Mouse (Mus musculus) midbrain, embryonic 15.5 days (tissue): Measurements from ENCODE around the gene Anks6. TPM values are rescaled to one million over a fixed set of nuclear protein-coding genes. Genes with fewer than 3 reads are reported as not detected.

Source experiments
- ATAC-seq: fragments of 200-750 bp; cut with Nextera tagmentation; replicated peaks from 2 replicates; pipeline ENCODE4 v1.8.0; 2017; ENCODE audit warnings: moderate TSS enrichment
- H3K27ac ChIP-seq: fragments of 300-500 bp; sonication (generic); 2 replicates; pipeline ENCODE4 v1.5.1; 2015; ENCODE audit warnings: mild to moderate bottlenecking, inconsistent platforms
- H3K27me3 ChIP-seq: fragments of 300-500 bp; sonication (generic); replicated peaks from 2 replicates; pipeline ENCODE4 v1.6.1; 2015; ENCODE audit warnings: inconsistent platforms
- H3K36me3 ChIP-seq: fragments of 300-500 bp; sonication (generic); replicated peaks from 2 replicates; pipeline ENCODE4 v1.6.1; 2015; ENCODE audit warnings: inconsistent platforms
- H3K4me1 ChIP-seq: fragments of 300-500 bp; sonication (generic); 2 replicates; pipeline ENCODE4 v1.6.1; 2015; ENCODE audit warnings: inconsistent platforms
- H3K4me2 ChIP-seq: fragments of 300-500 bp; sonication (generic); 2 replicates; pipeline ENCODE4 v1.6.1; 2015; ENCODE audit warnings: inconsistent platforms, mild to moderate bottlenecking, moderate library complexity
- H3K4me3 ChIP-seq: fragments of 300-500 bp; sonication (generic); 2 replicates; pipeline ENCODE4 v1.5.1; 2015; ENCODE audit warnings: mild to moderate bottlenecking, inconsistent platforms
- H3K9ac ChIP-seq: fragments of 300-500 bp; sonication (generic); 2 replicates; pipeline ENCODE4 v1.6.1; 2015; ENCODE audit warnings: mild to moderate bottlenecking, inconsistent platforms
- H3K9me3 ChIP-seq: fragments of 300-500 bp; sonication (generic); 2 replicates; pipeline ENCODE4 v1.6.1; 2016; ENCODE audit warnings: inconsistent platforms
- WGBS: fragments of 180-500 bp; shearing (Covaris S2); methylation state at CpG from one replicate; pipeline ENCODE4 v1.1.7; 2015; ENCODE audit warnings: mixed read lengths; 5-methylcytosine and 5-hydroxymethylcytosine counted together
- polyA plus RNA-seq: library from polyadenylated mRNA; unstranded; fragments of >200 nt; fragmentation: Nextera tagmentation; extraction: Ambion mirVana; gene quantifications from 2 replicates; pipeline ENCODE4 v1.2.1, GENCODE M21; 2015

Gene Anks6
- polyA plus RNA-seq, 1 experiment from 2014 or later, result 5.3 TPM

DNA sequence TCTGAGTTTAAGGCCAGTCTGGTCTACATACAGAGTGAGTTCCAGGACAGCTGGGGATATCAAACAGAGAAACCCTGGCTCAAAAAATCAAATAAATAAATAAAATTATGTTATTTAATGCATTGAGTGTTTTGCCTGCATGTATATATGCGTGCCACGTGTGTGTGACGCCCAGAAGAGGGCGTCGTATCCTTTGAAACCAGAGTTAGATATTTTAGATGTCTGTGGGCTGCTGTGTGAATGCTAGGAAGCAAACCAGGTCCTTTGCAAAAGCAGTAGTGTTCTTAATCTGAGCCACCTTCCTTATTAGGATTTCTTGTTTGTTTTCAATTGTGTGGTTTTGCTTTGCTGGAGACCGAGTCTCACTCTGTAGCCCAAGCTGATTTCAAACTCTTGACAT lies 78.9 kb downstream of the Anks6 start:
- H3K4me2 ChIP-seq, result no peak overlapping the region
- H3K27ac ChIP-seq, result no peak overlapping the region
- no peak for ATAC-seq
- no peaks in the 10 kb centered on the region for H3K4me1 ChIP-seq
- H3K9ac ChIP-seq, result no peak overlapping the region
- WGBS, result 86% methylated on average over 6 of the region's 6 CpGs
- H3K4me3 ChIP-seq, result no peak overlapping the region
- H3K27me3 ChIP-seq, result no peaks in the 10 kb centered on the region
- no peaks in the 10 kb centered on the region for H3K36me3 ChIP-seq
- no peaks in the 10 kb centered on the region for H3K9me3 ChIP-seq

DNA sequence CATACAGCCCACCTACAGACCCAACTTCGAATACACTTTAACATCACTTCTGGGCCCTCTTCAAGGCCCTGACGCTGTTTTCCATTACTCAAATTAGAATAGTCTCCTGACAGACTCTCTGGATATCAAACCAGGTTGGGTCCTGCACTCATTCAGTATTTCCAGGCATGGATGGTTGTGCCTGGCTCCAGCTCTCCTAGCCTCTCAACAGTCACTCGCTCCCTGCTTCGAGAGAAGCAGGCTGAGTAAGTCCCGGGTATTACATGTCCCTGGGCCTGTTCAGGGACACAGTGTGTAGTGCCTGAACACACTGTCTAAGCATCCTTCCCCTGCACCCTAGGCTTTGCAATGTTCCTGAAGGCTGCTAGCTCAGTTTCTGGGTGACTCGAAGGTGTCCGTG lies 80.1 kb downstream of the Anks6 start:
- H3K36me3 ChIP-seq, result no peaks in the 10 kb centered on the region
- no peak overlapping the region for H3K4me3 ChIP-seq
- H3K27me3 ChIP-seq, result no peaks in the 10 kb centered on the region
- no peaks in the 10 kb centered on the region for H3K9me3 ChIP-seq
- H3K4me1 ChIP-seq, result no peaks in the 10 kb centered on the region
- no peak overlapping the region for H3K9ac ChIP-seq
- no peak overlapping the region for H3K27ac ChIP-seq
- no peak for ATAC-seq
- WGBS, result 94% methylated on average over 7 of the region's 7 CpGs
- no peak overlapping the region for H3K4me2 ChIP-seq

DNA sequence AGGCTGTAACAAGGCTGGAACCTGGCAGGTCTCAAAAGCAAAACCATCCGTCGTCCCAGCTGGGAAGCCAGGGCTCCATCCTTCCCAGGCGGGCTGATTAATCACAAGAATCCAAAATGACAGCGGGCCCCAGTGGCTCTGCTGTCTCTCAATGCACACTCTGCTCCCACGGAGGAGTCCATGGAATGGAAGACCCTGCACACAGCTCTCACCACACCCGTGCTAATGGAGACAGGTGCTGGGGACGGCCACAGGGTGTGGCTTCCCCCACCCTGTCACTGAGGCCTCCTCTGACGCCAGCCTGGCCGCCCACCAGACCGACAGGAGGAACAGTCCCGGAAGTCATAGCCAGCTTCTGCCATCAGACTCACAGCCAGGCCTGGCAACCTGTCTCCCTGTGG lies 80.6 kb downstream of the Anks6 start:
- H3K4me2 ChIP-seq, result no peak overlapping the region
- H3K36me3 ChIP-seq, result no peaks in the 10 kb centered on the region
- H3K27me3 ChIP-seq, result no peaks in the 10 kb centered on the region
- H3K9me3 ChIP-seq, result no peaks in the 10 kb centered on the region
- no peaks in the 10 kb centered on the region for H3K4me1 ChIP-seq
- no peak overlapping the region for H3K27ac ChIP-seq
- no peak overlapping the region for H3K9ac ChIP-seq
- H3K4me3 ChIP-seq, result no peak overlapping the region
- ATAC-seq, result no peak
- 83% methylated on average over 11 of the region's 11 CpGs for WGBS

DNA sequence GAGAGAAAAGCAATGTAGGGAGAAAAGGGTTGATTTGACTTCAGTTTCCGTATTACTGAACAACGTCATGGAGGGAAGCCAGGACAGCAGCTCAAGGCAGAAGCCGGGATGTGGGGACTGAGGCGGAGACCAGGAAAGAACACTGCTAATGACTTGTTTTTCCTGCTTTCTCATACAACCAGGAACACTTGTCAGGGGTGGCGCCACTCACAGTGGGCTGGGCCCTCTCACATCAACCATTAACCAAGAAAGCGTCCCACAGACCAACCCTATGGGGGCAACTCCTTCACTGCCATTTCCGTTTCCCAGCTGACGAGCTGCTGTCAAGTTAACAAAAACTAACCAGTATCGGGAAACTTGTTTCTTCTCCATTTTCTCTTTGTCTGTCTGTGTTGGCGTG lies 83.9 kb downstream of the Anks6 start:
- Histone ChIP-seq H3K4me2 (no peak overlapping the region), H3K9ac (no peak overlapping the region), H3K27ac (no peak overlapping the region), H3K4me3 (no peak overlapping the region), H3K36me3 (no peaks in the 10 kb centered on the region), H3K4me1 (no peaks in the 10 kb centered on the region), H3K9me3 (no peaks in the 10 kb centered on the region), H3K27me3 (no peaks in the 10 kb centered on the region)
- 89% methylated on average over 10 of the region's 10 CpGs for WGBS
- no peak for ATAC-seq

DNA sequence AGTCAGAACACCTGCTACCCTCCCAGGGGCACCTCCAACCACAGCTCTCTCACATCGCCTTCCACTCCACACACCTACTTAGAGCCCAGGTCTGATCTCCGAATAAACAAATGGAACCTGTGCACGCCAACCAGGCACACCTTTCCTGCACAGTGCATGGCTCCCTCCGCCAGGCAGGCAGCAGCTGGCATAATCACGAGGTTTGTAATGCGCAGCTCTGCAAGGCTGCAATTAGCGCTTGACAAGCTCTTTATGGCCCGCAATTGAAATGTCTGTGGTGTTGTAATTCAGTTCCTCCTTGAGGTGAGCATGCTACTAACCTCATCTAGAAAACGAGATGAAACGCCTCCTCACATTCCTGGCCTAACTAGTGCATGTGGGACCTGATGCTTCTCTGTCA lies 89.2 kb downstream of the Anks6 start:
- no peak overlapping the region for H3K4me2 ChIP-seq
- no peak overlapping the region for H3K9ac ChIP-seq
- WGBS, result 81% methylated on average over 10 of the region's 10 CpGs
- H3K4me3 ChIP-seq, result no peak overlapping the region
- no peak for ATAC-seq
- H3K27me3 ChIP-seq, result no peaks in the 10 kb centered on the region
- H3K27ac ChIP-seq, result no peak overlapping the region
- H3K36me3 ChIP-seq, result no peaks in the 10 kb centered on the region
- no peaks in the 10 kb centered on the region for H3K4me1 ChIP-seq
- H3K9me3 ChIP-seq, result no peaks in the 10 kb centered on the region

DNA sequence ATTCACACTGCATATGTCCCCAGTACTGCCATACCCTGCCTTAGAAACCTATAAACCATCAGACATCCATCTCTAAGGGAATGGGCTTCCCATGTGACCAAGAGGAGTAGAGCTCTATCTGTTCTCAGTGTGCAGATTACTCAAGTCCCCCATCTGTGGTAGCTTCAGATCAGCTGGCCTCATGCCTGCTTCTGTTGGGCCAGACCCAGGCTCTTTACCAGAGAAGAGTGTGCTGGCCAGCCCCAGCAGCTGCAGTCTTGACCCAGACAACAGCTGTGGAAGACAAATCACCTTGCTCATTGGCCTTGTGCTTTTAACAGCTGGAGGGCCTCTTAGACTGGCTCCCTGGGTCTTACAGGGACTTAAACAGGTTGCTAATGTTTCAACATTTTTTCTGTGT lies 90.7 kb downstream of the Anks6 start:
- no peaks in the 10 kb centered on the region for H3K9me3 ChIP-seq
- H3K36me3 ChIP-seq, result no peaks in the 10 kb centered on the region
- no peak overlapping the region for H3K4me3 ChIP-seq
- H3K9ac ChIP-seq, result no peak overlapping the region
- H3K4me1 ChIP-seq, result no peaks in the 10 kb centered on the region
- no peaks in the 10 kb centered on the region for H3K27me3 ChIP-seq
- ATAC-seq, result no peak
- no peak overlapping the region for H3K4me2 ChIP-seq
- H3K27ac ChIP-seq, result no peak overlapping the region

Other genes with a start within 250 kb of the Anks6 start
- gene Gabbr2, start 65.6 kb downstream of the Anks6 start, polyA plus RNA-seq, result 12.7 and 14.8 TPM in 2 replicates
- gene Galnt12, start 34.5 kb upstream of the Anks6 start, polyA plus RNA-seq, result 1.8 and 2.9 TPM in 2 replicates
- gene Col15a1, start 150.7 kb upstream of the Anks6 start, polyA plus RNA-seq, result 3.8 and 4.5 TPM in 2 replicates